8 mouse cellular contexts compared by ENCODE assay signal in the genomic region with DNA sequence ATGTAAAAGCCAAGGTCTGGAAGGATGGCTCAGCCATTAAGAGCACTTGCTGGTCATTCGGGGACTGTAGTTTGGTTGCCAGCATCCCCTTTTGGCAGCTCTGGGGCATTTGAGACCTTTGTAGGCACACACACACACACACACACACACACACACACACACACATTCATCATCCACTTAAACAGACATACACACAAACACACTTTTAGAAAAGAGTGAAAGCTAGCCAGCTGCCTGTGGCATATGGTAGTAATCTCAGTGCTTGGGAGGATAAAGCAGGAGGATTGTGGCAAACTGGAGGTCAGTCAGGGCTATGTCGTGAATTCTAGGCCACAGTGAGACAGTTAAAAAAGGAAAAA. TPM values are rescaled to one million over a fixed set of nuclear protein-coding genes. Genes with fewer than 3 reads are reported as not detected.
DNase-seq lines count a peak whose midpoint lies in the region; ATAC-seq and TF ChIP-seq lines count a peak whose summit lies in the region.

No protein-coding gene starts in this region.

- peak overlapping the region; percentile 88 for H3K27ac ChIP-seq in heart, embryonic 11.5 days (ENCODE audit: low read depth, low read length)
- H3K27ac ChIP-seq in ES-Bruce4 (ENCODE audit: insufficient read depth, low read length): peak overlapping the region; percentile 99
- peak overlapping the region; percentile 87 for H3K27ac ChIP-seq in forebrain, postnatal 0 days (ENCODE audit: low read depth, low read length)
- H3K27ac ChIP-seq in midbrain, embryonic 10.5 days (replicated peaks): peak overlapping the region; percentile 91

- H3K36me3 ChIP-seq in heart, embryonic 11.5 days (ENCODE audit: control insufficient read depth, insufficient read depth, low read length): no peaks in the 10 kb centered on the region
- H3K36me3 ChIP-seq in ES-Bruce4 (ENCODE audit: control insufficient read depth, insufficient read depth, low read length, poor library complexity, severe bottlenecking): no peaks in the 10 kb centered on the region
- H3K36me3 ChIP-seq in forebrain, postnatal 0 days (ENCODE audit: insufficient read depth): no peaks in the 10 kb centered on the region
- 0 out of 2 replicates have a peak, but pooled peaks cover 5% of the 10 kb centered on the region for H3K36me3 ChIP-seq in midbrain, embryonic 10.5 days

- intact Hi-C loops in heart, postnatal 14 days (cut with DNase I): no loop called here

- no peak for TF ChIP-seq CTCF in ES-Bruce4 (IDR thresholded peaks at IDR 0.05; ENCODE audit: low read depth, low read length)
- TF ChIP-seq CTCF in forebrain, postnatal 0 days (IDR thresholded peaks at IDR 0.05; ENCODE audit: low read depth): no peak

- no peaks in the 10 kb centered on the region for H3K9me3 ChIP-seq in heart, embryonic 11.5 days (replicated peaks; ENCODE audit: control insufficient read depth, low read length)
- no peaks in the 10 kb centered on the region for H3K9me3 ChIP-seq in ES-Bruce4 (replicated peaks; ENCODE audit: control insufficient read depth, insufficient read depth, low read length, poor library complexity, severe bottlenecking)
- H3K9me3 ChIP-seq in forebrain, postnatal 0 days (ENCODE audit: low read length): no peaks in the 10 kb centered on the region
- H3K9me3 ChIP-seq in midbrain, embryonic 10.5 days (replicated peaks): no peaks in the 10 kb centered on the region

- H3K4me3 ChIP-seq in heart, embryonic 11.5 days (ENCODE audit: low read depth, low read length): peak overlapping the region; percentile 94
- H3K4me3 ChIP-seq in ES-Bruce4 (ENCODE audit: low read depth, low read length): peak overlapping the region; percentile 69
- H3K4me3 ChIP-seq in forebrain, postnatal 0 days (ENCODE audit: low read depth, low read length): peak overlapping the region; percentile 83
- H3K4me3 ChIP-seq in midbrain, embryonic 10.5 days: peak overlapping the region; percentile 98

- H3K4me1 ChIP-seq in heart, embryonic 11.5 days (ENCODE audit: control insufficient read depth, insufficient read depth, low read length): peaks cover 13% of the 10 kb centered on the region
- H3K4me1 ChIP-seq in ES-Bruce4 (ENCODE audit: control insufficient read depth, insufficient read depth, low read length): peaks cover 5% of the 10 kb centered on the region
- H3K4me1 ChIP-seq in forebrain, postnatal 0 days (ENCODE audit: insufficient read depth): peaks cover 17% of the 10 kb centered on the region
- H3K4me1 ChIP-seq in midbrain, embryonic 10.5 days: peaks cover 25% of the 10 kb centered on the region

- TF ChIP-seq EP300 in ES-Bruce4 (IDR thresholded peaks at IDR 0.05; ENCODE audit: insufficient read depth, low read depth, low read length): no peak

- DNase-seq in heart, postnatal 14 days: no peak
- no peak for DNase-seq in forebrain, postnatal 0 days
- no peak for DNase-seq in midbrain, embryonic 10.5 days (ENCODE audit: low spot score)
- no peak for DNase-seq in embryo, embryonic 9.5 days (ENCODE audit: extremely low spot score)
- DNase-seq in left cerebral cortex, adult 11 months (ENCODE audit: low spot score): no peak
- DNase-seq in kidney, postnatal 25 days: no peak

- H3K27me3 ChIP-seq in heart, embryonic 11.5 days (ENCODE audit: control insufficient read depth, insufficient read depth, low read length): no peaks in the 10 kb centered on the region
- no peaks in the 10 kb centered on the region for H3K27me3 ChIP-seq in ES-Bruce4 (ENCODE audit: control insufficient read depth, insufficient read depth, low read length, poor library complexity, severe bottlenecking)
- H3K27me3 ChIP-seq in forebrain, postnatal 0 days (ENCODE audit: insufficient read depth, low read length): no peaks in the 10 kb centered on the region
- no peaks in the 10 kb centered on the region for H3K27me3 ChIP-seq in midbrain, embryonic 10.5 days (ENCODE audit: low read depth, poor library complexity, severe bottlenecking)

- no peak for TF ChIP-seq POLR2A in ES-Bruce4 (IDR thresholded peaks at IDR 0.05; ENCODE audit: insufficient read depth, low read length)

- no peak for ATAC-seq in heart, embryonic 11.5 days (replicated peaks; ENCODE audit: insufficient number of reproducible peaks, low FRiP score, low TSS enrichment)
- ATAC-seq in forebrain, postnatal 0 days: no peak

- 37% methylated on average over 2 of the region's 2 CpGs for WGBS in heart, embryonic 11.5 days (ENCODE audit: insufficient replicate concordance)
- WGBS in forebrain, postnatal 0 days: 24% methylated on average over 2 of the region's 2 CpGs
- 45% methylated on average over 2 of the region's 2 CpGs for WGBS in midbrain, embryonic 10.5 days

- H3K9ac ChIP-seq in heart, embryonic 11.5 days (ENCODE audit: low read depth, low read length): peak overlapping the region; percentile 76
- H3K9ac ChIP-seq in ES-Bruce4 (ENCODE audit: low read depth, poor library complexity, severe bottlenecking): peak overlapping the region; percentile 62
- peak overlapping the region; percentile 88 for H3K9ac ChIP-seq in forebrain, postnatal 0 days

- peak overlapping the region; percentile 83 for H3K4me2 ChIP-seq in heart, embryonic 11.5 days
- peak overlapping the region; percentile 86 for H3K4me2 ChIP-seq in forebrain, postnatal 0 days (ENCODE audit: low read depth)

RNA-seq across cellular contexts. Expression of a gene that starts 0.8 kb away (rescaled TPM):
- 33.4 and 40.9 TPM in 2 replicates for polyA plus RNA-seq in heart, embryonic 11.5 days (2014; fragmentation: Nextera tagmentation; extraction: Ambion mirVana)
- 10 to 100 TPM; 44.7 to 49.5 TPM for total RNA-seq in heart, postnatal 14 days (2021)
- 74.1 and 84.2 TPM in 2 replicates for polyA plus RNA-seq in ES-Bruce4 (2011; ENCODE audit: insufficient read depth, insufficient read length, low read depth, missing spikeins)
- total RNA-seq in forebrain, postnatal 0 days (2014; rRNA removed): 72.6 and 84.8 TPM in 2 replicates
- polyA plus RNA-seq in forebrain, postnatal 0 days (2015; fragmentation: Nextera tagmentation; extraction: Ambion mirVana): 22.7 and 34.5 TPM in 2 replicates
- 46.9 and 49.6 TPM in 2 replicates for polyA plus RNA-seq in midbrain, embryonic 10.5 days (2016; fragmentation: Nextera tagmentation; extraction: Ambion mirVana)

RNA-seq across cellular contexts. Expression of a gene that starts 49.6 kb away (rescaled TPM):
- 6.2 and 6.9 TPM in 2 replicates for polyA plus RNA-seq in heart, embryonic 11.5 days (2014; fragmentation: Nextera tagmentation; extraction: Ambion mirVana)
- total RNA-seq in heart, postnatal 14 days (2021): 10 to 100 TPM; 14.7 to 16.8 TPM
- 21.6 and 22.6 TPM in 2 replicates for polyA plus RNA-seq in ES-Bruce4 (2011; ENCODE audit: insufficient read depth, insufficient read length, low read depth, missing spikeins)
- total RNA-seq in forebrain, postnatal 0 days (2014; rRNA removed): 9.4 and 12.5 TPM in 2 replicates
- polyA plus RNA-seq in forebrain, postnatal 0 days (2015; fragmentation: Nextera tagmentation; extraction: Ambion mirVana): 2.0 and 2.6 TPM in 2 replicates
- 6.7 and 7.7 TPM in 2 replicates for polyA plus RNA-seq in midbrain, embryonic 10.5 days (2016; fragmentation: Nextera tagmentation; extraction: Ambion mirVana)

RNA-seq across cellular contexts. Expression of a gene that starts 49.8 kb away (rescaled TPM):
- 5.3 and 8.4 TPM in 2 replicates for polyA plus RNA-seq in heart, embryonic 11.5 days (2014; fragmentation: Nextera tagmentation; extraction: Ambion mirVana)
- total RNA-seq in heart, postnatal 14 days (2021): 1 to 10 TPM; 1.5 to 2.1 TPM
- 8.2 and 9.4 TPM in 2 replicates for polyA plus RNA-seq in ES-Bruce4 (2011; ENCODE audit: insufficient read depth, insufficient read length, low read depth, missing spikeins)
- total RNA-seq in forebrain, postnatal 0 days (2014; rRNA removed): 253 and 303 TPM in 2 replicates
- polyA plus RNA-seq in forebrain, postnatal 0 days (2015; fragmentation: Nextera tagmentation; extraction: Ambion mirVana): 361 and 392 TPM in 2 replicates
- polyA plus RNA-seq in midbrain, embryonic 10.5 days (2016; fragmentation: Nextera tagmentation; extraction: Ambion mirVana): 9.4 and 21.6 TPM in 2 replicates

RNA-seq across cellular contexts. Expression of a gene that starts 52.5 kb away (rescaled TPM):
- polyA plus RNA-seq in heart, embryonic 11.5 days (2014; fragmentation: Nextera tagmentation; extraction: Ambion mirVana): 138 and 139 TPM in 2 replicates
- total RNA-seq in heart, postnatal 14 days (2021): 10 to 100 TPM; 42.6 to 48.1 TPM
- polyA plus RNA-seq in ES-Bruce4 (2011; ENCODE audit: insufficient read depth, insufficient read length, low read depth, missing spikeins): 55.9 and 67.7 TPM in 2 replicates
- total RNA-seq in forebrain, postnatal 0 days (2014; rRNA removed): 46.2 and 48.8 TPM in 2 replicates
- polyA plus RNA-seq in forebrain, postnatal 0 days (2015; fragmentation: Nextera tagmentation; extraction: Ambion mirVana): 139 and 156 TPM in 2 replicates
- polyA plus RNA-seq in midbrain, embryonic 10.5 days (2016; fragmentation: Nextera tagmentation; extraction: Ambion mirVana): 168 and 187 TPM in 2 replicates

Comparison
In these comparisons a context has a peak if more than half of its experiments do, and no peak if none do; other contexts are left out.
1. RNA of a gene that starts 49.8 kb away (polyA plus RNA-seq): 361 to 392 TPM in forebrain, postnatal 0 days; 9.4 to 21.6 TPM in midbrain, embryonic 10.5 days, 8.2 to 9.4 TPM in ES-Bruce4 and 5.3 to 8.4 TPM in heart, embryonic 11.5 days; every median in the first group is over 10 times any median in the second.
2. Peak in every context shown above with its lines, with median percentiles within 50 percentile points of each other: H3K27ac ChIP-seq, H3K4me3 ChIP-seq and H3K9ac ChIP-seq.